Mouse (Mus musculus): ENCODE measurements around the gene Ihh.

GRCm38 (mm10) chr1:74900341-74901285 is 50.9 kb downstream of the Ihh start:
- TF ChIP-seq CTCF (IDR thresholded peaks at IDR 0.05; ENCODE audit: borderline replicate concordance, control insufficient read depth, extremely low read depth, insufficient read depth, low read length, poor library complexity) (no peak), POLR2A (IDR thresholded peaks at IDR 0.05; ENCODE audit: control insufficient read depth, extremely low read depth, insufficient read depth, low read length, poor library complexity) (no peak)

All from thymus, adult 2 months (tissue).